Mouse (Mus musculus) embryo, embryonic 10 days (tissue): ENCODE measurements around the gene Nr1i3.

Experiments used
- DNase-seq: peaks from one replicate; pipeline ENCODE4 v3.0.0-alpha.2; 2015; ENCODE audit warnings: low spot score

Gene Nr1i3

DNA sequence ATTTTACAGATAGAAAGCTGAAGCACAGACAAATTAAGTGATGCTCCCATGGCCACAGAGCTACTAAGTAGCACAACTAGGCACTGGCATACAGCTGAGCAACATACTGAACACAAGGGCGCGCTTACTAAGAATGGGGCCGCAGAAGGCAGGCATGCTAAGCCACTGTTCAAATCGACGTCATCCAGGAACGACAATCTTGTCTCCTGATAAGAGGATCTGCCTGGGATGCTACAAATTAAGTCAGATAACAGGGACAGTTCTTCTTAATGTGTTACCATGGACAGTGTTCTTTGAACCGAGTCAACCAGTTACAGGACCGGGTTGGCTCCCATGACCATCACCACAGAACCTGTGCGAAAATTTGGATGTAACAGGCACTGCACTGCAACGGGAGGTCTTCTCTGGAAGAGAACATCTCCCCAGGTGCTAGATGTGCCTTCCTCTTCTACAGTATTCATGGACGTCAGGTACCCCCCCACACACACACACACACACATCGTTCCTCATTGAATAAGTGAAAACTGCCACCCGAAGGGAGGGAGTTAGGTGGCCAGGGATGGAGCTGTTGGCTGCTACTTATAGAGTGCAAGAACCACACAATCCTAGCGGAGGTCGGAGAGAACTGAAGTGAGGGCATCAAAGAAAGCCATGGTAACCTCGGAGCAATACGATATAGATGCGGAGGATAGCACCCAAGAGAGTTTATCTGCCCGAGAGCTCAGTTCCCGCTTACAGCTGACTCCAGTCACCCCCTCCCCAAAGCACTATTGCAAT is 18.5 kb upstream of the Nr1i3 start:
- DNase-seq = no peak

DNA sequence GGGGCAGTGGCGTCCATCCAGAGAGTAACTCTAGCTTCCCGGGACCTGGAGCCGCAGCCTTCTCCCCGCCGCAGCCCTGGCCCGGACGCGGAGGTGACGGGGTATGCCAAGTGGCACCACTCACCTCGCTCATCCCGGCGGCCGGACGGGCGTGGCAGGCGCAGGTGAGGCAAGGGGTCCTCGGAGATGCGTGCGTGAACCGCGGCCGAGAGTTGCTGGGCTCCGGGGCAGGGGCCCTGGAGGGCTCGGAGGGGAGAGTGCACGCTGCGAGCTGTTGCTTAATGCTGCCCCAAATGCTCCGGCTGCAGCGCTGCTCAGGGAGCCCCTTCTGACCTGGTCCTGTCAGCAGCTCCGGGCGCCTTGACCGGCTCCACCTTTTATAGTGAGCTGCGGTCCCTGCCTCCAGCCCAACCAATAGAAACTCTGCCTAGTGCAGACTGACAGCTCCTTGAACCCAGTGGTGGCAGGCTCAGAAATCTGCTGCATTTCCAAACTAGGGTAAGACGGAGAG is 17.8 kb upstream of the Nr1i3 start, which contains the start of gene Pcp4l1:
TSS of gene Pcp4l1 (minus strand) at position 382 of the 511 bp plus-strand sequence.
- DNase-seq = peak; percentile 75

DNA sequence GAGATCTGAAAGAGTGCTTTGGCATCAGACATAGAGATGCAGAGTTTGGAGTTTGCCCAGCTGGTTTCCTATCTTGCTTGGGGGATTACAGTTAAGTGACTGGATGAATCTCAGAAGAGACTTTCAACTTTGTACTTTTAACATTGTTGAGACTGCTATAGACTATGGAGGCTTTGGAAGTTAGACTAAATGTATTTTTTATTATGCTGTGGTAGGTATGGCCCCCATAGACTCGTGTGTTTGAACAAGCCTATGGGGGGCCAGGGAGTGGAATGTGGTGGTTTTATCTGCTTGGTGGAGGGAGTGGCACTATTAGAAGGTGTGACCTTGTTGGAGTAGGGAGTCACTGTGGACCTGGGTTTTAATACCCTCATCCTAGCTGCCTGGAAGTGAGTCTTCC is 14.2 kb upstream of the Nr1i3 start:
- no peak for DNase-seq

DNA sequence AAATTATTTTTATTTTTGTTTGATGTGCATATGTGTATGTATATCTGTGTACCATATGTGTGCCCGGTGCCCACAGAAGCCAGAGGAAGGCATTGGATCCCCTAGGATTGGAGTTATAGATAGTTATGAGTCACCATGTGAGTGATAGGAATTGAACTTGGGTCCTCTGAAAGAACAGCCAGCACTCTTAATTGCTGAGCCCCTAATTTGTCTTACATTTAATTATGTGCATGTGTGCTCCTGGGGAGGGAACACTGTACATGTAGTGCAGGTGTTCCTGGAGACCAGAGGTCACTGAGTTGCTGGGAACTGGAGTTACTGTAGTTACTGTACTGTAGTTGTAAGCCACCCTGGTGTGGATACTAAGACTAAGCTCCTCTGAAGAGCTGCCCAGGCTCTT is 13.0 kb upstream of the Nr1i3 start:
- no peak for DNase-seq

DNA sequence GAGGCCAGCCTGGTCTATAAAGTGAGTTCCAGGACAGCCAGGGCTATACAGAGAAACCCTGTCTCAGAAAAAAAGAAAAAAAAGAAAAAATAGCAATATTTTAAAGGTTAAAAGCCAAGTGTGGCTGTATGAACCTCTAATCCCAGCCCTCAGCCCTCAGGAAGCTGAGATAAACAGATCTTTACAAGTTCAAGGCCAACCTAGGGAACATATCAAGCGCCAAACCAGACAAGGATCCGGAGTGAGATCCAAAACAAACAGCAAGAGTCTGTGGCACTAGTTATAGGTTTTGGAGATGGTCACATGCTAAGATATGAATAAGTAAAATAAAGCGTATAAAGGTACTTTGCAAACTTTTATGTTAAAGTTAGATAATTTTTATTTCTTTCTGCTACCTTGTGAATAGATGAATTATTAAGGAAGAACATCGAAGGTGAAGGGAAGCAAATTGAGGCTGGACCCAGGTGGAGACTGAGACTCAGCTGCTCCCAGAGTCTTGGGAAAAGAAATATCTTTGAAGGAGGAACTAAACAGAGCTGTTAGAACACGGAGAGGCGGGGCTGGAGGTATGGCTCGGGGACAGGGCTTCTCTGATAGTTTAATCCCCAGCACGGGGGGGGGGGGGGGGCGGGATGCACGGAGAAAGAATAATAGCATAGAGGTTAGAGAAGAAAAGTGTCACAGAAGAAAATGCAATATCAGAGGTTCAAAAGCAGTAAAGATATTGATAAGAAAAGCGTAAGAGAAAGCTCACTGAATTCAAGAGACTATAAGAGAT is 10.1 kb upstream of the Nr1i3 start:
- no peak for DNase-seq

DNA sequence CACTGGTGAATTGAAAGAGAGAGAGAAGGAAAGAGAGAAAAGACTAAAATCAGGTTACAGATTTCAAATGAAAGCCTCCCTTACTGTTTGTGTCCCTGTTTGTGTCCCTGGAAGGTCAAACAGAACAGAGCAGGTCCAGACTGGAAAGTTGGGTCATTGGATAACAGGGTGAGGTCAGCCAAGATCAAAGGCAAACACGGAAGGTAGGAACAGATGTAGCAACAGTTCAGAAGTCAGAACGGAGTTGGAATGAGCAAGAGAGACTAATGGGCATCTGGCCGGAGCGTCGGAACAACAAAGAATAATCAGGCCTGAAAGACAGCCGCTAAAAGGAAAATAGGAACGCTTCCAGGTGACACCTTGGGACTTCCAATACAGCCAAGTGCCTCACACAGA is 9.5 kb upstream of the Nr1i3 start:
- no peak for DNase-seq

DNA sequence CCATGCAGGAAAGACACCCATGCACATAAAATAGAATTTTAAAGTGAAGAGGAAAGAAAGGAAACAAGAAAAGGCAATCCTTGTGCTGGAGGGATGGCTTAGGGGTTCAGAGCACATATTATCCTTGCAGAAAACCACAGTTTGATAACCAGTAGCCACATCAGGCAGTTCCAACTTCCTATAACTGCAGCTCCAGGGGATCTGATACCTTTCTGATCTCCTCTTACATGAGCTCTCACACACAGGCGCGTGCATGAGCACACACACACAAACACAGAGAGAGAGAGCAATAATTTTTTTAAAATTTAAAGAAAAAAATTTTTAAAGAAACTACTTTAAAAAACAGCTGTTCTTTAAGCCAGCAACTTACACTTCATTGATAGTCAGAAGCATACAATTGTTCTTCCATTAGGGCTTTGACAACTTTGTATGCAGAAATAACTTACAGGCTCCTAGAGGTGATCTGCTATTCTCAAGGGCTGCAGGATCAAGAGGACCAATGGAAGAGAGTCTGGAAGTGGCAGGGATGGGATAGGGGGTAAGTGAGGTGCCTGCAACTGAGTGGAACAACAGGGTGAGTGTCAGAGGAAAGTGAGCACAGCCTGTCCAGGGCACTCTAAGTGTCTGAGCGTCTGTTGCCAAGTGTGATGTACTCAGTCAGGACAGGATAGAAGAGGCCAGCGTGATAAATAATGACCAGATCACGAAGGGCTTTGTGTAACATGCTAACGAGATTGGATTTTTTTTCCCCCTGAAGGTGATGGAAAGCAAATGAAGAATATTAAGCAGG is 7.9 kb upstream of the Nr1i3 start:
- no peak for DNase-seq

DNA sequence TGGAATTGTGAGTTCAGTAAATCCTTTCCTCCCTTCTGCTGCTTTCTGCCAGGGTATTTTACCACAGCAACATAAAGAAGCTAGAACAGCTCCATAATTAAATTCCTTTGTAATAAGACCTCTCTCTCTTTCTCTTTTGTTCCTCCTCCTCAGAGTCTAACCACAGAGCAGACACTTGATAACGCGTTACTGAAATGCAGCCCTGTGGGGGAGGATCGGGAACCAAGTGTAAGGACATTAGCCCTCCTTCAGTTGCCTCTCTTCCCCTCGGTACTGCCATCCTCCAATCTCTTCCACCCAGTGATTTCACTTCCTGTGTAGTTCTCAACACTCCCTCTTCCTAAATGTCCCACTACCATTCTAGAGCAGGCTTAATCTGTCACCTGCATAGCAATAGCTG is 4.4 kb upstream of the Nr1i3 start:
- no peak for DNase-seq

DNA sequence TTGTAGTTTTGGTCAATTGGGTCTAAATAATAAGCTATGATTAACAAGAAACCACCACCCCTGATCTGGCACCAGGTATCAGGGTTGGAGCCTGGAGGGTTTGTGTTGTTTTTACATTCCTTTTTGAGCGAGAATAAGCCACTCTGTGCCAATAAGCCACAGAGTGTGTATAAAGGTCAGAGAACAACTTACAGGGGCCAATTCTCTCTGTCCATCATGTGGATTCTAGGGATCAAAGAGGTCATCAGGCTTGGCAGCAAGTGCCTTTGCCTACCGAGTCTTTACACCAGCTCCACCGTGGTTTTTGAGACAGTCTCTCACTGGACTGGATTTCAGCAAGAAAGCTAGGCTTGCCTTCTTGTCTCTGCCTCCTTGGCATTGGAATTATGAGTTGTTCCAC is 916 bp upstream of the Nr1i3 start:
- DNase-seq = no peak

DNA sequence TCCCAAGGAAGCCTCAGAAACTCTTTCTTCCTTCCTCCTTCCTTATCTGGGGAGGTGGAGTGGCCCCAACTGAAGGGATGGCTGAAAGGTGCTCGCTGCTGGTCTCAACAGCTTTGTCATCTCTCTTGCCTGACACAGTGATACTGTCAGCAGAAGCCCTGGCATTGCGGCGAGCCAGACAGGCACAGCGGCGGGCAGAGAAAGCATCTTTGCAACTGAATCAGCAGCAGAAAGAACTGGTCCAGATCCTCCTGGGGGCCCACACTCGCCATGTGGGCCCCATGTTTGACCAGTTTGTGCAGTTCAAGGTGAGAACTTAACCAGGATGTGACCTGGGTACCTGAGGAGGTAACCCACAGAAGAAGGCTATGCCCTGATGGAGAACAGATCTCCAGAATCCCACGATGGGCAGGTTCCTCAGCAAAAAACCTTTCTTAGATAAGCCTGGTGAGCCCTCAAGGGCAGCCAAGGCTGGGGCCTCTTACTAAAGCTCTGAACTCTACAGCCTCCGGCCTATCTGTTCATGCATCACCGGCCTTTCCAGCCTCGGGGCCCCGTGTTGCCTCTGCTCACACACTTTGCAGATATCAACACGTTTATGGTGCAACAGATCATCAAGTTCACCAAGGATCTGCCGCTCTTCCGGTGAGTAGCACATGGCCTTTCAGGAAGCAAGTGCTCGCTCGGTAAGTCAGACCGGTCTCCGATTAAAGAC is 2.6 kb downstream of the Nr1i3 start:
- DNase-seq = no peak

DNA sequence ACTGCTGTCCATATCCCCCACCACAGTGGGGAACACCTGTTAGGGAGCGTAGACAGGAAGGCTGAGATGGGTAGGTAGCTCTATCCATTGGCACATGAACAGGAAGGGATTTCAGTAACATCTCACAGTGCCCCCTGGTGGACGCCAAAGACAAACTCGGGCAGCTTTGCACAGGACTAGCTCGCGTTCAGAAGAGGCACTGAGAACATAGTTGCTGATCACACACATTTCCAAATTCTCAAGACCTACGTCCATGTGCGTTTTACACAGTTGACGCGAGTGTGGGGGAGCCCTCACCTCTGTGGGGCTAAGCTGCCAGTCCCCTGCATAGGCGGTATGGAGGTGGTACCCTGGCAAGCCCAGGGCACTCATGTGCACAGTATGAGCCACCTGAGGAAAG is 7.1 kb downstream of the Nr1i3 start:
- peak; percentile 94 for DNase-seq

DNA sequence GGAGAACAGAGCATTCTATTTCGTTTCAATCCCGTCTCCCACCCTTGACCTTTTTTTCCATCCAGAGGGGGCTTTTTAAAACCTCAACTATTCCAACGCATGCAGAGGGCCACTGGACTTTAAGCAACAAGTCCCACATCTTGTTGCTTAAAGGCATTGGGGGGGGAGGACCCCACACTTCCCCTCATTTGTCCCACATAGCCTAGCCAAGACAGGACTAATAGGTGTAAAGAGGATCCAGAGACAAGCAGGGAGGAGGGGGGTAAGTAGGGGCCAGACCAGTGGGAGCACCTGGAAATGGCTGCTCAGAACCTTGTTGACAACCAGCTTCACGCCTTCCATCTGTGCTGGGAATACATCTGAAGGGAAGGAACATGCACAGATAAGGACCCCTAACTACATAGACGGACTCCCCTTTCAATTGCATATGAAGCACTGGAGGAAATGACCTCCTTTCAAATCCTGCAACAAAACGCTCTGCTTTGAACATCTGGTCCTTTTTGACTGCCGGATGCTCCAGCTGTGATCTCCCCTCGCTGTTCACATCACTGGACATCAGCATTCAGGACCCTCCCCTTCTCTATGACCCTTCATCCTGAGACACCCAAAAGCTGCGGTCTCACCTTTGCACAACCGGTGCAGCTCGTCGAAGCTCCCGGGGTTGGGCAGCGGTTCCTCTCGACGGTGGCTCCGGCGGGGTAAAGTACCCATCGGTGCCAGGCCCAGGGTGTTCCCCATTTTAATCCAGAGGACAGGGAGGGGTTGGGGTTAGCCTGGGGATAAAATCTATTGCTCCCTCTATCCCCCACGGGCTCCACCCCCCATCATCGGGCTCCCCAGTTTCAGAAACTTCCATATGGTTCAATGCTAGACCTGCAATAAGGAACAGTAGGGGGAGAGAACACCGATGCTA is 7.8 kb downstream of the Nr1i3 start:
- DNase-seq = peak; percentile 29

DNA sequence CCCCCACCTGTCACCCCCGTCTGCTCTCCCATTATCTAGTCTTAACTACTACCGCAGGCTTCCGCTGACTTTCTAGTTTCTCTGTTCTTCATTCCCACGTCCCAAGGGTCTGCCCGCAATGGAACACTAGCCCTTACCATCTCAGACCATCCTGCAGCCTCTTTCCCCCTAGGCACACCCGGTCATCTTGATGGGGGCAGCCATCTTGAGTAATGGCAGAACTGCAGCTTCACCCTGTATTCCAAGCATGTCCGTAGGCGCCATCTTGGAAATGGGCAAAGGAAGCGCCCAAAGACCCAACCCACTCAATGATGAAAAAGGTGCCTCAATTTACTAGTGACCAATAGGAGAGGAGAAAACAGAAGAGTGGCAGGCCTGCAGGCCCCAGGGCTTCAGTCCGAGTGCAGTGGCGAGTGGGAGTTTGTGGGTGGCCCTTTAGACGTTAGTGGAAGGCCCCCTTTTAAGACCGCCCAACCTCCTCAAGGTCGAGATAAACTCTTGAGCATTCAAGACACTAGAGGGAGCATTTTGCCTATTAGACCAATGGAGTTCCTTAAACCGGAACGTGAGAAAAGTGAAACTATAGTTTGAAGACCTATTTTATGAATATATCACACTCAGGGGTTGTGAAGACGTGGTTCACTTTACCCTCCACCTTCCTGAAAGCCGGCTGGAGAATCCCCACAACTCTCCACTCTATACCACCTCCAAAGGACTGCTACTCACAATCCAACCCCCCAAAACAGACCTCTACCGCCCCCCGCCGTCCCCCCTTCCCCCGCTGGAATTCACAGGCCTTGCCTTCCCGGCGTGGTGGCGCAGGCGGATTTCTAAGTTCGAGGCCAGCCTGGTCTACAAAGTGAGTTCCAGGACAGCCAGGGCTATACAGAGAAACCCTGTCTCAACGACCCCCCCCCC is 8.7 kb downstream of the Nr1i3 start, which contains the start of gene Tomm40l:
TSS of gene Tomm40l (minus strand) at position 277 of the 918 bp plus-strand sequence.
- peak; percentile 97 for DNase-seq

DNA sequence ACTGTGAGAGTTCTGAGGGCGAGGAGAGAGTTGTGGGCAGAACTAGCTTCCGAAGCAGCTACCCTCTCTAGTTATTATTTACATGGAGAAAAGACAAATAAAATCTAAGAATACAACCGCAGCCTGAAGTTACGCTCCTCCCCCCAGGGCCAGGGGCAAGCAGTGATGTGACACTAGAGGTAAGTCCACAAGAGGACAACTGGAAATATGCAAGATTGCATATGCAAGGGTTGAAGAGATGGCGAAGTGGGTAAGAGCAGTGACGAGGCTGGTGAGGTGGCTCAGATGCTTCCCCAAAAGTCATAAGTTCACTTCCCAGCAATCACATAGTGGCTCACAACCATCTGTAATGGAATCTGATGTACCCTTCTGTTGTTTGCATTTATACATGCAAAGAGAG is 9.4 kb downstream of the Nr1i3 start:
- DNase-seq = no peak

DNA sequence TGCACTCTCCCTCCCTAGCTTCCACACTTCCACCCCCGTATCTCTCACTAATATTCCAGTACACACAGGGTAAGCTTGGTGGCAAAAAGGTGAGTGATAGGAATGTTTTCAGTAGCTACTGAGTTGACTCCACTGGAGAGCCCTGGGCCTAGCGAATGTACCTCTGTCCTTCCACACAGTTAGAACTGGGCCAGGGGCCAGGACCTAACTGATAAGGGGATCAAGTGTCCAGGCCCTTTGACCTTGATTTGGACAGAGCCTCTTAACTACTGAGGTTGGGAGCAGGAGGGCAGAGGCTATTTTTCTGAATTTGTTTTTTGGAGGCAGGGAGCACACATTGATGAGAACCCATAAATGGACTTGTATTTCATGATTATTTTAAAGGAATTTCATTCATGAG is 10.0 kb downstream of the Nr1i3 start:
- DNase-seq = no peak

DNA sequence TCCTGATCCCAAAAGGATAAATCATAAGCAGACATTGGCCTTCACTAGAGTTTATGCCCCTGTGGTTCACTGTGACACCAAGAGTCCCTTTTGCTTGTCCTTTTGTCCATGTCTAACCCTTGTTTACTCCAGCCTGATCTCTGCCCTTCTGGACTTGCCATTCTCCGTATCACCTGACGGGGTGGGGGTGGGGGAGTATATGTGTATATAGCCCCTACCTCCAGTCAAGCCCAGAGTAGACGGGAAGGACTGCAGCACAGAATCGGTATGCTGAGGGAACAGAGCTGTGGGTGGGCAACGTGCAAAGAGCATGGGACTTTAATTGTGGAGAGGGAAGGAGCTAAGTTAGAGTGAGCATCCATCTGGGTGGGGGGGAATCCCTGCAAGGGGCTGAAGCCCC is 11.1 kb downstream of the Nr1i3 start, which contains the start of gene Apoa2:
TSS of gene Apoa2 (plus strand) at position 198 of the 400 bp plus-strand sequence.
- no peak for DNase-seq

DNA sequence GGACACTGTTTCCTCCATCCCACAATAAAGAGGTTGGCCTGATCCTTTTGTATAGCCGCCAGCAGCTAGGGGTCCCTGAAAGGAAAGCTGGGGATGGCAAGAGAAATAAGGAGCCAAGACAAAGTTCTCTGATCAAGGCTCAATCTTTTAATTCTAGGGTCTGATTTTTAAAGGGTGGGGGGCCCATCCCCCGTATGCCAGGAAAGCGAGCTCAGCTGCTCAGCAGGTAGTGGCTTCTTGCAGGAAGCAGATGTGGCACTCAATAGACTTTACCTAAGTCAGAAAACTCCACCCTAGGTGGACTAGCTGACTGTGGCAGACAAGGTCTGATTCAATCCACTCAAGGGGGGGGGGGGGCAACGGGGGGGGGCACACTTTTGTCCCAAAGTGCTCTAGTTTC is 13.0 kb downstream of the Nr1i3 start:
- no peak for DNase-seq

DNA sequence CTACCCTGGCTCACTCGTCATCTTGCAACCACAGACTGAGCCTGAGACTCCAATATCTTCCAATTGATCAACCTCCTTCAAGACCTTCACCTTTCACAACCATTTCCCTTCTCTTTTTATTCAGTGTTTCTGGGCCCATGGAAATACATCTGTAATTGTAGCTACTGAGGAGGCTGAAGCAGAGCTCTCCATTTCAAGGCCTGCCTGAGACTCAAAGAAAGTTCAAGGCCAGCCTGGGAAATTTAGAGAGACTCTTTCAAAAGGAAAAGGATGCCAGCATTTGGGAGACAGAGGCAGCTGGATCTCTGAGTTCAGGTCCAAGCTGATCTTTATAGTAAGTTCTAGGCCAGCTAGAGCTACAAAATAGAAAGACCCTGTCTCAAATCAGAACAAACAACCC is 14.1 kb downstream of the Nr1i3 start:
- no peak for DNase-seq

DNA sequence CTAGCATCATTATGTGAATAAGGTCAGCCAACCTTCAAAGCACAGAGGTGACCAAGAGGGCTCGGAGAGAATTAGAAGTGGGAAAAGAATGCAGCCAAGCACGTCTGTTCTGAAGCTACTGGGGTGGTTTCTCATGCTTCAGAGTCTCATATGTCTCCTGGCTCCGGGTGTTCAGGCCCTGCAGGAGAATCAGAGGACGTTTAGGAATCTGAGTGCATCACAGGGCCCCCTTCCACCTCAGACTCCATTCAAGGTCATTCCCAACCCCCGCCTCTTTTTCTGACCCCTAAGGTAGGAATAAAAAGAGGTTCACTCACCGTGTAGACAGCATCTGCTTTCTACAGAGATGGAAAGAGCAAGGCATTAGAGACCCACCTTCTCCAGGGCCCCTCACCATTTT is 16.0 kb downstream of the Nr1i3 start:
- no peak for DNase-seq
